Mouse (Mus musculus) olfactory bulb, adult 2 months (tissue): ENCODE data around the gene Sdr39u1. TPM values are rescaled to one million over a fixed set of nuclear protein-coding genes. Genes with fewer than 3 reads are reported as not detected.

Experiments used
- H3K27ac ChIP-seq: fragments of 200-500 bp; 2 replicates; pipeline ENCODE4 v1.5.1; 2012; ENCODE audit warnings: low read depth, low read length; ENCODE audit not compliant: insufficient read depth
- H3K4me1 ChIP-seq: fragments of 200-500 bp; 2 replicates; pipeline ENCODE4 v1.6.1; 2012; ENCODE audit warnings: low read length; ENCODE audit not compliant: control insufficient read depth, insufficient read depth
- H3K4me3 ChIP-seq: fragments of 200-500 bp; 2 replicates; pipeline ENCODE4 v1.5.1; 2012; ENCODE audit warnings: mild to moderate bottlenecking, low read depth, low read length, moderate library complexity; ENCODE audit not compliant: insufficient read depth
- CTCF ChIP-seq: fragments of 200-500 bp; IDR thresholded peaks from 2 replicates; pipeline ENCODE4 v1.5.1; 2012; ENCODE audit warnings: low read depth, mild to moderate bottlenecking, low read length, moderate library complexity; ENCODE audit not compliant: insufficient read depth
- POLR2A ChIP-seq: fragments of 200-500 bp; IDR thresholded peaks from 2 replicates; pipeline ENCODE4 v1.6.1; 2012; ENCODE audit warnings: mild to moderate bottlenecking, low read depth, low read length, moderate library complexity; ENCODE audit not compliant: insufficient read depth
- WGBS: fragments of 180-500 bp; shearing (Covaris S2); methylation state at CpG from one replicate; pipeline ENCODE4 v1.1.7; 2018; 5-methylcytosine and 5-hydroxymethylcytosine counted together
- polyA plus RNA-seq: library from polyadenylated mRNA; stranded (reverse); fragments of >200 nt; gene quantifications from 2 replicates; pipeline ENCODE4 v1.2.4, GENCODE M21; 2012; ENCODE audit warnings: low replicate concordance; ENCODE audit not compliant: missing spikeins, insufficient read depth, insufficient read length

Sdr39u1 gene
- polyA plus RNA-seq, 1 experiment, result not detected

- WGBS, result 27% methylated on average over 14 of the region's 14 CpGs
- Histone ChIP-seq H3K4me1 (peaks cover 10% of the 10 kb centered on the region), H3K27ac (no peak overlapping the region), H3K4me3 (no peak overlapping the region)
- TF ChIP-seq POLR2A (no peak), CTCF (no peak)
Measured at GRCm38 (mm10) chr14:55877469-55878315, 22.4 kb downstream of the Sdr39u1 start.

GRCm38 (mm10) chr14:55873714-55874683 lies 26.1 kb downstream of the Sdr39u1 start:
- Histone ChIP-seq H3K27ac (no peak overlapping the region), H3K4me3 (peak overlapping the region; percentile 44), H3K4me1 (peaks cover 10% of the 10 kb centered on the region)
- 15% methylated on average over 30 of the region's 30 CpGs for WGBS
- TF ChIP-seq POLR2A, result no peak
- TF ChIP-seq CTCF, result peak; percentile 92

GRCm38 (mm10) chr14:55873242-55873713 lies 26.8 kb downstream of the Sdr39u1 start:
- TF ChIP-seq CTCF (no peak), POLR2A (no peak)
- peaks cover 10% of the 10 kb centered on the region for H3K4me1 ChIP-seq
- no peak overlapping the region for H3K27ac ChIP-seq
- no peak overlapping the region for H3K4me3 ChIP-seq
- WGBS, result 83% methylated on average over 8 of the region's 8 CpGs

- H3K4me1 ChIP-seq, result peaks cover 10% of the 10 kb centered on the region
- H3K27ac ChIP-seq, result no peak overlapping the region
- WGBS, result 92% methylated on average over 17 of the region's 17 CpGs
- TF ChIP-seq POLR2A (no peak), CTCF (no peak)
- no peak overlapping the region for H3K4me3 ChIP-seq
Measured at GRCm38 (mm10) chr14:55872551-55872950, 27.5 kb downstream of the Sdr39u1 start.

GRCm38 (mm10) chr14:55872039-55872438 lies 28.1 kb downstream of the Sdr39u1 start:
- peaks cover 10% of the 10 kb centered on the region for H3K4me1 ChIP-seq
- WGBS, result 91% methylated on average over 12 of the region's 12 CpGs
- no peak overlapping the region for H3K27ac ChIP-seq
- no peak overlapping the region for H3K4me3 ChIP-seq
- TF ChIP-seq POLR2A, result no peak
- TF ChIP-seq CTCF, result no peak

- WGBS, result 97% methylated on average over 6 of the region's 6 CpGs
- TF ChIP-seq CTCF (no peak), POLR2A (no peak)
Measured at GRCm38 (mm10) chr14:55869538-55869937, 30.6 kb downstream of the Sdr39u1 start.

GRCm38 (mm10) chr14:55868230-55869026 lies 31.7 kb downstream of the Sdr39u1 start:
- Histone ChIP-seq H3K4me1 (peaks cover 2% of the 10 kb centered on the region; the same call in 1 of the 2 replicates), H3K27ac (no peak overlapping the region), H3K4me3 (no peak overlapping the region)
- 91% methylated on average over 14 of the region's 14 CpGs for WGBS
- TF ChIP-seq POLR2A, result no peak

More at GRCm38 (mm10) chr14:55869538-55869937, 30.6 kb downstream of the Sdr39u1 start:
- Histone ChIP-seq H3K4me3 (no peak overlapping the region), H3K4me1 (peaks cover 10% of the 10 kb centered on the region), H3K27ac (no peak overlapping the region)

- peak; percentile 6; the same call in 1 of the 2 replicates for TF ChIP-seq CTCF
- TF ChIP-seq POLR2A, result no peak
- 38% methylated on average over 4 of the region's 4 CpGs for WGBS
- no peak overlapping the region for H3K27ac ChIP-seq
- H3K4me1 ChIP-seq, result no peaks in the 10 kb centered on the region
- H3K4me3 ChIP-seq, result no peak overlapping the region
Measured at GRCm38 (mm10) chr14:55866962-55867361, 33.1 kb downstream of the Sdr39u1 start.
